Mouse (Mus musculus) heart, postnatal 0 days (tissue): ENCODE measurements at regions not wholly inside any gene's neighbourhood (a gene's known extent, or its start where the extent isn't known, plus 50 kb on each side); places are given as distances from the start of the nearest gene placed in this dataset.
A peak's percentile ranks its signal among the peaks of the same experiment; 100 is the strongest.

ENCODE experiments used
- ATAC-seq: fragments of 200-750 bp; cut with Nextera tagmentation; 2 replicates; pipeline ENCODE4 v1.8.0; 2017; ENCODE audit warnings: low read depth, moderate number of reproducible peaks, moderate library complexity; ENCODE audit not compliant: insufficient read depth
- DNase-seq: peaks from one replicate; pipeline ENCODE4 v3.0.0-alpha.2; 2016; ENCODE audit warnings: low spot score
- H3K27ac ChIP-seq: fragments of 300-500 bp; sonication (generic); 2 replicates; pipeline ENCODE4 v1.5.1; 2014; ENCODE audit warnings: low read depth, mild to moderate bottlenecking
- H3K27me3 ChIP-seq: fragments of 300-500 bp; sonication (generic); 2 replicates; pipeline ENCODE4 v1.6.1; 2014; ENCODE audit warnings: low read length, mixed read lengths; ENCODE audit not compliant: control insufficient read depth, insufficient read depth
- H3K36me3 ChIP-seq: fragments of 300-500 bp; sonication (generic); replicated peaks from 2 replicates; pipeline ENCODE4 v1.6.1; 2014; ENCODE audit warnings: low read length, mixed read lengths; ENCODE audit not compliant: control insufficient read depth, insufficient read depth
- H3K4me1 ChIP-seq: fragments of 300-500 bp; sonication (generic); 2 replicates; pipeline ENCODE4 v1.6.1; 2014; ENCODE audit warnings: antibody characterized with exemption; ENCODE audit not compliant: control insufficient read depth, insufficient read depth
- H3K4me2 ChIP-seq: fragments of 300-500 bp; sonication (generic); 2 replicates; pipeline ENCODE4 v1.6.1; 2014; ENCODE audit warnings: low read depth, mild to moderate bottlenecking, low read length, moderate library complexity
- H3K4me3 ChIP-seq: fragments of 300-500 bp; sonication (generic); 2 replicates; pipeline ENCODE4 v1.5.1; 2014; ENCODE audit warnings: low read depth, low read length
- H3K9ac ChIP-seq: fragments of 300-500 bp; sonication (generic); replicated peaks from 2 replicates; pipeline ENCODE4 v1.6.1; 2014; ENCODE audit warnings: low read depth, low read length, mixed read lengths
- H3K9me3 ChIP-seq: fragments of 300-500 bp; sonication (generic); replicated peaks from 2 replicates; pipeline ENCODE4 v1.6.1; 2016; ENCODE audit warnings: low read length; ENCODE audit not compliant: control insufficient read depth
- CTCF ChIP-seq: IDR thresholded peaks from 2 replicates; pipeline ENCODE4 v1.5.1; 2016; ENCODE audit warnings: antibody characterized with exemption, control low read depth, low read depth
- EP300 ChIP-seq: IDR thresholded peaks from 2 replicates; pipeline ENCODE4 v1.6.1; 2016; ENCODE audit warnings: antibody characterized with exemption, low read depth
- WGBS: fragments of 180-500 bp; shearing (Covaris S2); extraction: QIAGEN DNeasy Blood & Tissue Kit; methylation state at CpG from one replicate; pipeline ENCODE4 v1.1.7; 2014; 5-methylcytosine and 5-hydroxymethylcytosine counted together

GRCm38 (mm10) chr8:92482393-92482792 lies 125.0 kb downstream of the Irx5 start:
- H3K27me3 ChIP-seq = no peaks in the 10 kb centered on the region
- no peaks in the 10 kb centered on the region for H3K9me3 ChIP-seq
- no peaks in the 10 kb centered on the region for H3K36me3 ChIP-seq
- no peak for DNase-seq
- H3K4me3 ChIP-seq = no peak overlapping the region
- H3K9ac ChIP-seq = no peak overlapping the region
- no peak for TF ChIP-seq EP300
- TF ChIP-seq CTCF = no peak
- no peak for ATAC-seq
- no peak overlapping the region for H3K27ac ChIP-seq
- WGBS = 65% methylated on average over 5 of the region's 5 CpGs
- H3K4me2 ChIP-seq = no peak overlapping the region
- H3K4me1 ChIP-seq = no peaks in the 10 kb centered on the region

GRCm38 (mm10) chr8:92483055-92483765 lies 125.8 kb downstream of the Irx5 start:
- Histone ChIP-seq H3K9ac (no peak overlapping the region), H3K27me3 (no peaks in the 10 kb centered on the region), H3K36me3 (no peaks in the 10 kb centered on the region), H3K4me2 (no peak overlapping the region), H3K27ac (no peak overlapping the region), H3K4me1 (no peaks in the 10 kb centered on the region), H3K4me3 (no peak overlapping the region), H3K9me3 (no peaks in the 10 kb centered on the region)
- no peak for DNase-seq
- WGBS = 52% methylated on average over 8 of the region's 8 CpGs
- no peak for TF ChIP-seq CTCF
- TF ChIP-seq EP300 = no peak
- ATAC-seq = no peak

GRCm38 (mm10) chr8:92488526-92489159 lies 131.2 kb downstream of the Irx5 start:
- TF ChIP-seq CTCF (no peak), EP300 (no peak)
- DNase-seq = no peak
- 80% methylated on average over 8 of the region's 8 CpGs for WGBS

GRCm38 (mm10) chr8:92491533-92491932 lies 134.1 kb downstream of the Irx5 start:
- 68% methylated on average over 5 of the region's 5 CpGs for WGBS
- H3K4me2 ChIP-seq = no peak overlapping the region
- H3K27ac ChIP-seq = no peak overlapping the region
- no peaks in the 10 kb centered on the region for H3K36me3 ChIP-seq
- H3K4me3 ChIP-seq = no peak overlapping the region
- no peak for DNase-seq
- H3K9ac ChIP-seq = no peak overlapping the region
- H3K27me3 ChIP-seq = no peaks in the 10 kb centered on the region
- no peaks in the 10 kb centered on the region for H3K9me3 ChIP-seq
- no peak for TF ChIP-seq EP300
- peak; percentile 31 for TF ChIP-seq CTCF
- ATAC-seq = no peak
- H3K4me1 ChIP-seq = 0 out of 2 replicates have a peak, but pooled peaks cover 3% of the 10 kb centered on the region

More at GRCm38 (mm10) chr8:92488526-92489159, 131.2 kb downstream of the Irx5 start:
- Histone ChIP-seq H3K4me1 (no peaks in the 10 kb centered on the region), H3K27me3 (no peaks in the 10 kb centered on the region), H3K27ac (no peak overlapping the region), H3K9ac (no peak overlapping the region), H3K4me3 (no peak overlapping the region), H3K9me3 (no peaks in the 10 kb centered on the region), H3K36me3 (no peaks in the 10 kb centered on the region), H3K4me2 (no peak overlapping the region)
- no peak for ATAC-seq

GRCm38 (mm10) chr8:92493403-92493802 lies 136.0 kb downstream of the Irx5 start:
- Histone ChIP-seq H3K27me3 (no peaks in the 10 kb centered on the region), H3K4me2 (no peak overlapping the region), H3K9me3 (no peaks in the 10 kb centered on the region), H3K4me1 (0 out of 2 replicates have a peak, but pooled peaks cover 3% of the 10 kb centered on the region), H3K36me3 (no peaks in the 10 kb centered on the region), H3K4me3 (no peak overlapping the region), H3K9ac (no peak overlapping the region), H3K27ac (no peak overlapping the region)
- TF ChIP-seq CTCF (peak; percentile 71), EP300 (no peak)
- DNase-seq (peak; percentile 84), ATAC-seq (peak; percentile 96)
- 24% methylated on average over 4 of the region's 4 CpGs for WGBS
